Mouse (Mus musculus): Measurements from ENCODE around the gene Trap1. TPM values are rescaled to one million over a fixed set of nuclear protein-coding genes. Genes with fewer than 3 reads are reported as not detected.
"Not testable (repeated sequence)": the region's sequence is repeated elsewhere in the genome, so short reads cannot be mapped to it uniquely, and the experiment has no call there.

Gene Trap1
- 121 and 126 TPM in 2 replicates for total RNA-seq (2014; fragmentation: Nextera tagmentation)
- 149 and 178 TPM in 2 replicates for total RNA-seq (2017)

- peak; percentile 78 for ATAC-seq (replicated peaks; ENCODE audit: poor library complexity, severe bottlenecking)
Observed at GRCm38 (mm10) chr16:4077384-4078061, at the start of gene Trap1. TSS of gene Trap1 (minus strand) at chr16:4077827.

- ATAC-seq (replicated peaks; ENCODE audit: poor library complexity, severe bottlenecking) = no peak
Observed at GRCm38 (mm10) chr16:4117072-4117471, 39.4 kb upstream of the Trap1 start.

DNA sequence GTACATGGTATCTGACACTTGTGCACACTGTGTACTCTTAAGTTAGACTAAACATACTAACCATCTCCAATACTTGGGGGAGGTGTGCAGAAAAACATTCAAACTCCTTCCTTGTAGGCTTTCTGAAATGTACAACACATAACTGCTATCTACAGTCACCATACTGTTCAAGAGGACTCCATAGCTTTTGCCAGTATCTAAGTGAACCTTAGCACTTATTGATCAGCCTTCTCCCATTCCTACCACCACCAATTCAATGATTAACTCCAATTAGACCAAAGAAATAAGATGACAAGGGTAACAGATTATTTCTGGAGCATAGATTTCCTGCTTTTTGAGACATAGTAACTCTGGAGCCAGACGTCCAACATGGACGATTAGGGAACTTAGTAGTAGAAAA, 22.7 kb upstream of the Trap1 start:
- no peak for ATAC-seq (replicated peaks; ENCODE audit: poor library complexity, severe bottlenecking)

- no peak for ATAC-seq (replicated peaks; ENCODE audit: poor library complexity, severe bottlenecking)
Observed at GRCm38 (mm10) chr16:4097521-4097920, 19.9 kb upstream of the Trap1 start.

GRCm38 (mm10) chr16:4096898-4097297, 19.3 kb upstream of the Trap1 start:
- no peak for ATAC-seq (replicated peaks; ENCODE audit: poor library complexity, severe bottlenecking)

DNA sequence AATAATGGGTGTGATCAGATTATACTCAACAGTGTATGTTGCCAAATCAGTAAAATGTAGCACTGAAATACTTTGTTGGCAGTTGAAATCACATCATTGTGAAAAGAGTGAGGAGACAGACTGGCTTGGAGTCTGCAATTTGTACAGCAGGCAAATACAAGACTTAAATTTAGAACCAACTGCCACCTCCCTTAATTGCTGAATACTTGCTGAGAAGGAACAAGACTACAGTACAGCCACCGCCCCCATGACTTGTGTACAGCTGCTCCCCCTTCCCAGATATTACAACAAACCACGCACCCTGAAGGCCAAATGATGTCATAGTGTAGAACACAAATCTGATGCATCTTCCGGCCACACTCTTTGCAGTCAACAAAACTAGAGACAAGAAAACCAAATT, 18.5 kb upstream of the Trap1 start:
- ATAC-seq (replicated peaks; ENCODE audit: poor library complexity, severe bottlenecking) = no peak

- no peak for ATAC-seq (replicated peaks; ENCODE audit: poor library complexity, severe bottlenecking)
Observed at GRCm38 (mm10) chr16:4087214-4087913, 9.7 kb upstream of the Trap1 start.

GRCm38 (mm10) chr16:4085851-4086387, 8.3 kb upstream of the Trap1 start:
- no peak for ATAC-seq (replicated peaks; ENCODE audit: poor library complexity, severe bottlenecking)

DNA sequence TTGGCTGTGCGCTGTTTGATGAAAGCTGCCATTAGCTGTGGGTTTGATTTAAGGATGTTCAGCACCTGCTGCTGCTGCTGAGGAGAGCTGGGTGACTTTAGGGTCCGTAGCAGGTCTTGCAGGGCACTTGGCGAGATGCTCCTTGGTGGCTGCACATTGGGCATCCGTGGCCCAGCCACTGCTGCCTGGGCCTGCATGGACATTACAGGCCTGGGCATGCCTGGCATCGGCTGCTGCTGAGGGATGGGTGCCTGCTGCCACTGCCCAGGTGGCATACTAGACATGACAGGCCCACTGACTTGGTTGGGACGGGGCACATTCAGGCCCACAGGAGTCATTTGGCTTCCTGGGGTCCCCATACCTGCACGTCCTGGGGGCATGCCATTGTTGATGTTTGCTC, 7.4 kb upstream of the Trap1 start:
- ATAC-seq (replicated peaks; ENCODE audit: poor library complexity, severe bottlenecking) = no peak

DNA sequence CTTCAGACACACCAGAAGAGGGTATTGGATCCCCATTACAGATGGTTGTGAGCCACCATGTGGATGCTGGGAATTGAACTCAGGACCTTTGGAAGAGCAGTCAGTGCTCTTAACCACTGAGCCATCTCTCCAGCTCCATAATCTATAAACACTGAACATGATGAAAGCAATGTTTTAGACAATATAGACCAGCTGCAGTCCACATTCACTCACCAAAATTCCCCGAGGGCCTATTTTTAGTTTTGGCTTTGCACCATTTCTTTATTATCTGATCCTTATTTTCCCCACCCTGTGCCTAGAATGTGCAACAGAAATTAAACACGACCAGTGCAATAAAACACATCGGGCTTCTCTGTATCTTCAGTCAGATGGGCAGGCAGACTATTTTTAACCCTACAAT, 2.8 kb upstream of the Trap1 start:
- not testable (repeated sequence) for ATAC-seq (replicated peaks; ENCODE audit: poor library complexity, severe bottlenecking)

GRCm38 (mm10) chr16:4079656-4080055, 2.0 kb upstream of the Trap1 start:
- ATAC-seq (replicated peaks; ENCODE audit: poor library complexity, severe bottlenecking) = no peak

DNA sequence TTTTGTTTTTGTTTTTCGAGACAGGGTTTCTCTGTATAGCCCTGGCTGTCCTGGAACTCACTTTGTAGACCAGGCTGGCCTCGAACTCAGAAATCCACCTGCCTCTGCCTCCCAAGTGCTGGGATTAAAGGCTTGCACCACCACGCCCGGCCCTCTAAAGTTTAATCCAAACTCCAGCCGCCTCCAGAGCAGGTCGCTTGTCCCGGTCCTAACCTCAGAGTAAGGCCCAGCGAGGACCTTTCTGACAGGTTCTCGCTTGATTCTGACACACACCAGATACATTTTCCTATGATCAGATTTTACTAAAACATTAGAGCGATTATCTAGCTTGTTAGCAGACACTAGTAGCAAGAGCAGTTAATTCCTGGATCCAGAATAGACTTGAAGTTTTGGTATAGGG, 675 bp upstream of the Trap1 start:
- ATAC-seq (replicated peaks; ENCODE audit: poor library complexity, severe bottlenecking) = not testable (repeated sequence)

- ATAC-seq (replicated peaks; ENCODE audit: poor library complexity, severe bottlenecking) = peak; percentile 65
Observed at GRCm38 (mm10) chr16:4074836-4075235, 2.8 kb downstream of the Trap1 start.

- no peak for ATAC-seq (replicated peaks; ENCODE audit: poor library complexity, severe bottlenecking)
Observed at GRCm38 (mm10) chr16:4074297-4074696, 3.3 kb downstream of the Trap1 start.

GRCm38 (mm10) chr16:4068588-4068987, 9.0 kb downstream of the Trap1 start:
- ATAC-seq (replicated peaks; ENCODE audit: poor library complexity, severe bottlenecking) = peak; percentile 93

- ATAC-seq (replicated peaks; ENCODE audit: poor library complexity, severe bottlenecking) = no peak
Observed at GRCm38 (mm10) chr16:4064945-4065344, 12.7 kb downstream of the Trap1 start.

DNA sequence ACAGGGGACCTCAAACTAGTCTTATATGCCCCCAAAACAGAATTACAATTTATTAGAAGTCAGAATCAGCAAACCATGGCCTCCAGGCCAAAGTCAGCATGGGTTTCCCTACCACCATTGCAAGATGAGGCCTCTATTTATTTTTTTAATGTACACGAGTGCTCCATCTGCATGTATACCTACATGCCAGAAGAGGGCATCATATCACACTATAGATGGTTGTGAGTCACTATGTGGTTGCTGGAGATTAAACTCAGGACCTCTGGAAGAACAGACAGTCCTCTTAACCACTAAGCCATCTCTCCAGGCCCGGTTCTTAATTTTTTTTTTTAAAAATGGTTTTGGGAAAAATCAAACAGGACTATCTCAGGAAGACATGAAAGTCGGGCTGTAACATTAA, 23.8 kb downstream of the Trap1 start:
- no peak for ATAC-seq (replicated peaks; ENCODE audit: poor library complexity, severe bottlenecking)

- no peak for ATAC-seq (replicated peaks; ENCODE audit: poor library complexity, severe bottlenecking)
Observed at GRCm38 (mm10) chr16:4052601-4053000, 25.0 kb downstream of the Trap1 start.

DNA sequence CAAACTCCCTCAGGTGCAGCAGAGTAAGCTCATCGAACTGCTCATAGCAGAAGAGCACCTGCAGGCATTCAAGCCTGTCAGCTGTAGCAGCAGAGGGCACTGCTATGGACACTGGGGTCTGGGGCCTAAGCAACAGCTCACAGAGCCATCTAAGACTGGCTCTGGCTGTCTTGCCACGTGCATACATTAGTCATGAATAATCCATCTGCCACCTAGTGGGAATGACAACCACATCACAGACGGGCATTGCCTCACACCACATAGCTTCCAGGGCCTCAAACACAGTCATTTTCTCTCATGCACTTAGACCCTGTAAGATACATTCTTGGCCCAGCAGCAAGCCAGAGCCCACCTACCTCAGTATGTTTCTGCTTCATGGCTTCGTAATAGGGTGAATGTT, 32.1 kb downstream of the Trap1 start:
- ATAC-seq (replicated peaks; ENCODE audit: poor library complexity, severe bottlenecking) = peak; percentile 25; the same call in 1 of the 2 replicates

DNA sequence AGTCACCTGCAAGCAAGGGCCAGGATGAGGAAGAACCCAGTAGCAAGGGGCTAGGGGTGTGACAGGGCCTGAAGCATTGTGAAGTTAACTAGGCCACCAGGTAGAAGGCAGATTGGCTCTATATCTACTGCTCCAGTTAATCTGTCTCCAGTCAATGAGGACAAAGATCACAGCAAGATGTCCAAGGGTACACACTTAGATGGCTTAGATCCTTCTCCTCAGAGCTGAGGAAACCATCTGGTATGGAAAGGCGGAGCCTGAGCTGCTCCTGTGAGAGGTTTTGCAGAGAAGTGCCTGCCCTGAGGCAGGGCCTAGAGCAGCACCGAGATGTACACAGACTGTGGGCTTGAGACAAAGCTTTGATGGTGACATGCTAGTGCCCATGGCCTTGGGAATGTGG, 33.5 kb downstream of the Trap1 start:
- no peak for ATAC-seq (replicated peaks; ENCODE audit: poor library complexity, severe bottlenecking)

DNA sequence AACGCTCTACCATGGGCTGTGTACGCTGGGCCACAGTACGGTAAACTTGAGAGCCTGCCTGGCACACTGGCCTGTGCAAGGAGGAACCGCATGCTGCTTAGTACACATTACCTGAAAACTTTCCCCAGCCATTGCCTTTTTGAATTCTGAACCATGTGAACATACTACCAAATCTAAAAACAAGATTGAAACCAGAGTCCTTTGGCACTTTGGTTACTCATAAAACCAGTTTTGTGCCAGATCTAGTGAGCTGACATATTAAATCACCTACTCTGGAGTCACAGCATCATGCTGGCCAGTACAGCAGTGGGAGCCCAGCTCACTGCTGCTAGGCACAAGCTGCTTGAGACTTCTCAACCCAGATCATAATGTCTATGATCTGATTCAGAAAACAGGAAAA, 36.0 kb downstream of the Trap1 start:
- ATAC-seq (replicated peaks; ENCODE audit: poor library complexity, severe bottlenecking) = no peak

- ATAC-seq (replicated peaks; ENCODE audit: poor library complexity, severe bottlenecking) = no peak
Observed at GRCm38 (mm10) chr16:4040206-4040605, 37.4 kb downstream of the Trap1 start.

Measured in granulocyte monocyte progenitor cell, adult 5-6 weeks (primary cell).